Mouse (Mus musculus) CD4-positive helper T cell, adult 2 months (primary cell): Measurements from ENCODE around the gene Gm11595.
"Not testable (repeated sequence)": the region's sequence is repeated elsewhere in the genome, so short reads cannot be mapped to it uniquely, and the experiment has no call there.

Source experiments
- DNase-seq: peaks from one replicate; pipeline ENCODE4 v3.0.0-alpha.2; 2012; ENCODE audit warnings: low read depth, missing footprints, low spot score

The Gm11595 gene

DNA sequence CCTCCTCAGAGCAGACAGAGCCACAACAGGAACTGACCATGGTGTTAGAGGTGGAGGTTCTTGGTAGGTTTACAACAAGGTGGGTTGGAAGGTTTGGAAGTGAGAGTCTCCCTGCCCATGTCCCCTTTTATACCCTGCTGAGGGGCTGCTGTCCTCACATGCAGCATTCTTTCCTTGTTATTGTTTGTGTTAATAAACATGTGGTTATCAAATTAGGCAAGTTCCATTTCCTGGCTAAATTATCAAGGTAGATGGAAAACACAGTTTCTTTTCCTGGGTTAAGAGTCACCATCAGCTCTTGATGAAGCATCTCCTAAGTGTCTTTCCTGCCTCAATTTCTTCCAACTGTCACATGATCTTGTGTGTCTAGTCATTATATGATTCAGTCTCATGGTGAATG lies at the start of gene Gm11595:
TSS of gene Gm11595 (minus strand) at position 101 of the 400 bp plus-strand sequence.
- not testable (repeated sequence) for DNase-seq

DNA sequence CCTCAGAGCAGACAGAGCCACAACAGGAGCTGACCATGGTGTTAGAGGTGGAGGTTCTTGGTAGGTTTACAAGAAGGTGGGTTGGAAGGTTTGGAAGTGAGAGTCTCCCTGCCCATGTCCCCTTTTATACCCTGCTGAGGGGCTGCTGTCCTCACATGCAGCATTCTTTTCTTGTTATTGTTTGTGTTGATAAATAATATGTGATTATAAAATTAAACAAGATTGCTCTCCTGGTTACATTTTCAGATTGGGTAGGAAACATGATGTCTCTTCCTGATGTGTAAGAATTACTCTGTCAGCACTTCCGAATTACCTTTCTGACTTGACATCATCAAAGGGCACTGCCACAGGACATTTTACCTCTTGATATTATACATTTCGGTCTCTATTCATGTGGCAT lies 42.9 kb upstream of the Gm11595 start, which contains the start of gene Gm11564:
TSS of gene Gm11564 (minus strand) at position 101 of the 400 bp plus-strand sequence.
- not testable (repeated sequence) for DNase-seq

DNA sequence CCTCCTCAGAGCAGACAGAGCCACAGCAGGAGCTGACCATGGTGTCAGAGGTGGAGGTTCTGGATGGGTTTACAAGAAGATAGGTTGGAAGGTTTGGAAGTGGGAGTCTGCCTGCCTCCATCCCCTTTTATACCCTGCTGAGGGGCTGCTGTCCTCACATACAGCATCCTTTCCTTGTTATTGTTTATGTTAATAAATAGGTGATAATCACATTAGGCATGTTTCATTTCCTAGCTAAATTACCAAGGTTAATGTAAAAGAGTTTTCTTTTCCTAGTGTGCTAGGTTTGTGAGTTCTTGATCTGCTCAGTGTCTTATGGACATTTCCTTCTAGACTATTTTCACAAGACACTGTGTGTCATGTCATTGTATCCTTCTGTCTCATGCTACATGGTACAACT lies 37.1 kb upstream of the Gm11595 start, which contains the start of gene Krtap4-13:
TSS of gene Krtap4-13 (minus strand) at position 101 of the 400 bp plus-strand sequence.
- not testable (repeated sequence) for DNase-seq

DNA sequence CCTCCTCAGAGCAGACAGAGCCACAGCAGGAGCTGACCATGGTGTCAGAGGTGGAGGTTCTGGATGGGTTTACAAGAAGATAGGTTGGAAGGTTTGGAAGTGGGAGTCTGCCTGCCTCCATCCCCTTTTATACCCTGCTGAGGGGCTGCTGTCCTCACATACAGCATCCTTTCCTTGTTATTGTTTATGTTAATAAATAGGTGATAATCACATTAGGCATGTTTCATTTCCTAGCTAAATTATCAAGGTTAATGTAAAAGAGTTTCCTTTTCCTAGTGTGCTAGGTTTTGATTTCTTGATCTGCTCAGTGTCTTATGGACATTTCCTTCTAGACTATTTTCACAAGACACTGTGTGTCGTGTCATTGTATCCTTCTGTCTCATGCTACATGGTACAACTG lies 31.6 kb upstream of the Gm11595 start, which contains the start of gene Gm11554:
TSS of gene Gm11554 (minus strand) at position 101 of the 400 bp plus-strand sequence.
- not testable (repeated sequence) for DNase-seq

DNA sequence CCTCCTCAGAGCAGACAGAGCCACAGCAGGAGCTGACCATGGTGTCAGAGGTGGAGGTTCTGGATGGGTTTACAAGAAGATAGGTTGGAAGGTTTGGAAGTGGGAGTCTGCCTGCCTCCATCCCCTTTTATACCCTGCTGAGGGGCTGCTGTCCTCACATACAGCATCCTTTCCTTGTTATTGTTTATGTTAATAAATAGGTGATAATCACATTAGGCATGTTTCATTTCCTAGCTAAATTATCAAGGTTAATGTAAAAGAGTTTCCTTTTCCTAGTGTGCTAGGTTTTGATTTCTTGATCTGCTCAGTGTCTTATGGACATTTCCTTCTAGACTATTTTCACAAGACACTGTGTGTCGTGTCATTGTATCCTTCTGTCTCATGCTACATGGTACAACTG lies 26.1 kb upstream of the Gm11595 start, which contains the start of gene Gm11569:
TSS of gene Gm11569 (minus strand) at position 101 of the 400 bp plus-strand sequence.
- DNase-seq, result not testable (repeated sequence)

DNA sequence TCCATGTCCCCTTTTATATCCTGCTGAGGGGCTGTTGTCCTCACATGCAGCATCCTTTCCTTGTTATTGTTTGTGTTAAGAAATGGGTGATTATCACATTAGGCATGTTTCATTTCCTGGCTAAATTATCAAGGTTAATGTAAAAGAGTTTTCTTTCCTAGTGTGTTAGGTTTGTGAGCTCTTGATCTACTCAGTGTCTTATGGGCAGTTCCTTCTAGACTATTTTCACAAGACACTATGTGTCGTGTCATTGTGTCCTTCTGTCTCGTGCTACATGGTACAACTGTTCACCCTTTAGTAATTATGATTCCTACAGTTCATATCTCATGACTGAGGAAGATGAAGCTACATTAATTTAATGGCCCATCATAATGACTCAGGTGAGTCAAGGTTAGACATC lies 20.7 kb upstream of the Gm11595 start, which contains the start of gene Gm11596:
TSS of gene Gm11596 (minus strand) at position 101 of the 400 bp plus-strand sequence.
- no peak for DNase-seq

DNA sequence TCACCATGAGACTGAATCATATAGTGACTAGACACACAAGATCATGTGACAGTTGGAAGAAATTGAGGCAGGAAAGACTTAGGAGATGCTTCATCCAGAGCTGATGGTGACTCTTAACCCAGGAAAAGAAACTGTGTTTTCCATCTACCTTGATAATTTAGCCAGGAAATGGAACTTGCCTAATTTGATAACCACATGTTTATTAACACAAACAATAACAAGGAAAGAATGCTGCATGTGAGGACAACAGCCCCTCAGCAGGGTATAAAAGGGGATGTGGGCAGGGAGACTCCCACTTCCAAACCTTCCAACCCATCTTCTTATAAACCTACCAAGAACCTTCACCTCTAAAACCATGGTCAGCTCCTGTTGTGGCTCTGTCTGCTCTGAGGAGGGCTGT lies 12.2 kb upstream of the Gm11595 start, which contains the start of gene Krtap4-9:
TSS of gene Krtap4-9 (plus strand) at position 301 of the 400 bp plus-strand sequence.
- DNase-seq, result not testable (repeated sequence)

DNA sequence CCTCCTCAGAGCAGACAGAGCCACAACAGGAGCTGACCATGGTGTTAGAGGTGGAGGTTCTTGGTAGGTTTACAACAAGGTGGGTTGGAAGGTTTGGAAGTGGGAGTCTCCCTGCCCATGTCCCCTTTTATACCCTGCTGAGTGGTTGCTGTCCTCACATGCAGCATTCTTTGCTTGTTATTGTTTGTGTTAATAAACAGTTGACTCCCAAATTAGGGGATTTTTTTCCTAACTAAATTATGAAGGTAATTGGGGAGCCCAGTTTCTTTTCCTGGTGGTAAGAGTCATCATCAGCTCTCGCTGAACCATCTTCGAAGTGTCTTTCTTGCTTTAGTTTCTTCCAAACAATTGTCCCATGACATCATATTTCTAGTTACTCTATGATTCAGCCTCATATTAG lies 7.9 kb upstream of the Gm11595 start, which contains the start of gene Krtap4-8:
TSS of gene Krtap4-8 (minus strand) at position 101 of the 400 bp plus-strand sequence.
- DNase-seq, result no peak

DNA sequence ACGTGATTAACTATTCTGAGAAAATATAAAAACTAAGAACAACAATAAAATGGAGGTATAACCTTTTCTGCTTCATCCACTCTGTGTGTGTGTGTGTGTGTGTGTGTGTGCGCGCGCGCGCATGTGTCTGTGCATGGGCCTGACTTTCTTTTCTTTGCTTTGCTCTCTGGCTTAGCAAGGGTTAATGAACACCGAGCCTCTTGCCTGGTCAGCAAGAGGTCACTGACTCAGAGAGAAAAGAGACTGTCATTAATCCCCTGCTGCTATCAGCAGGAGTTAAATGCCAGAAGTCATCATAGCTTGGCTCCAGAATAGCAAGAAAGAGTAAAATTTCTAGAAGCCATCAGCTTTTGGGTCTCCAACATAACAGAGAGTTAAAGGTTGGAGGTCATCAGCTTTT lies 5.7 kb upstream of the Gm11595 start:
- no peak for DNase-seq

DNA sequence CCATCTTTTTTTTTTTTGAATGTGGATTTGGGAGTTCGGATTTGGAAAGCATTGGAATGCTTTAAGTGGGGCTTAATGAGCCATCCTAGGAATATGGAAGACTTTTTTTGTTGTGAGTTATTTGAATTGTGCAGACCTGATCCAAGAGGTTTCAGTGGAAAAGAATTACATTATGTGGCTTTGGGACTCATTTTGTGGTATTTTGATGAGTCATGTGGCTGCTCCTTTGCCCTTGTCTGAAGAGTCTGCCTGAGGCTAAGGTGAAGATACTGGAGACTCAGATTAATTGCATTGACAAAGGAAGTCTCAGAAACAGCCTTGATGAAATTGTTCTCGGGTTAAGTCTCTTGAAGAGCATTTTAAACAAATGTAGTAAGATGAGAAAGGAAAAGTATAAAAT lies 4.3 kb downstream of the Gm11595 start:
- no peak for DNase-seq

DNA sequence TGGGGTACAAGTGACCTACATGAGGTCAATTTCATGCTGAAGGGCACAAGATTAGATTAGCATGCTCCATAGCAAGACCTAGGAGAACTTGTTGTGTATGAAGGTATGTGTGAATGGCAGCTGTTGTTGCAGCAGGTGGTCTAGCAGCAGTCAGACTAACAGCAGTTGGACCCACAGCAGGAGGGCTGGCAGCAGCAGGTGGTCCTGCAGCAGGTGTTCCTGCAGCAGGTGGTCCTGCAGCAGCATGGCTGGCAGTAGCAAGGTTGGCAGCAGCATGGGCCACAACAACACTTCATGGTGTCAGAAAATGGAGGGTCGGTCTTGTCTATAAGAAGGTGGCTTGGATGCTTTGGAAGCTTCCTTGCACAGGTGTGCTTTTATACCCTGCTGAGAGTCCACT lies 13.8 kb downstream of the Gm11595 start:
- no peak for DNase-seq

DNA sequence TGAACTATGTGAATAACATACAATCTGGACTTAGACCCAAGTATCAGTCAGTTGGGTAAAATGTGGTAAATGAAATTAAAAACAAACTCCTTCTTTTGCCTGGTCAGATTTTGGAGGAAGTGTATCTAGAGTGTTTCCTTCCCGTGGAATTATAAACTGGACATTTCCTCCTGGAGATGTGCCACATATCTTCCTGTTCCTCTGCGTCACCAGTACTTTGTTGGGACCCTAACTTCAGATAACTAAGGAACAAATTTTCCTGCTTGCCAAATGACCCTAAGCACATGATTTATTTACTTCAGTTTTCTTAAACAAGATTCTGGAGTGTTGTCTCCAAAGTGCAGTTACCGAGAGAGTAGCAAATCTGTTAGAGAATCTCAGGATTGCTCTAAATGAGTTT lies 28.7 kb downstream of the Gm11595 start:
- DNase-seq, result no peak

DNA sequence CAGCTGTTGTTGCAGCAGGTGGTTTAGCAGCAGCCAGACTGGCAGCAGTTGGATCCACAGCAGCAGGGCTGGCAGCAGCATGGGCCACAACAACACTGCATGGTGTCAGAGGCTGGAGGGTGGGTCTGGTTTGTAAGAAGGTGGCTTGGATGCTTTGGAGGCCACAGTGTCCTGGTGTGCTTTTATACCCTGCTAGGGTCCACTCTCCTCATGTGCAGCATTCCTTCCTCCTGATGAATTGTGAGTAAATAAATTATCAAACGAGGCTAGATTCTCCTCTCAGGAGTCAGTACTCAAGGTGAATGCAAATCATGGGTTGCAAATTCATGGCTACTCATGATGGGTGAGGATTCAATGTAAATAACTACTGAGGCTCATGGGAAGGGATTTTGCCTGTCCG lies 38.5 kb downstream of the Gm11595 start, which contains the start of gene Gm14180:
TSS of gene Gm14180 (minus strand) at position 101 of the 400 bp plus-strand sequence.
- no peak for DNase-seq

DNA sequence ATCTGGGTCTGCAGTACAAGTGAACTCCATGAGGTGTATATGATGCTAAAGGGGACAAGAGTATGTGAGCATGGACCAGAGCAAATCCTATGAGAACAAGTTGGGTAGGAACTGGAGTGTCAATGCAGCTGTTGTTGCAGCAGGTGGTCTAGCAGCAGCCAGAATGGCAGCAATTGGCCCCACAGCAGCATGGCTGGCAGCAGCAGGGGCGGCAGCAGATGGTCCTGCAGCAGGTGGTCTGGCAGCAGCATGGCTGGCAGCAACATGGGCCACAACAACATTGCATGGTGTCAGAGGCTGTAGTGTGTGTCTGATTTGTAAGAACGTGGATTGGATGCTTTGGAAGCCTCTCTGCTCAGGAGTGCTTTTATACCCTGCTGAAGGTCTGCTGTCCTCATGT lies 48.7 kb downstream of the Gm11595 start:
- no peak for DNase-seq
